Mouse (Mus musculus): ENCODE measurements around the gene Nudt17. TPM values are rescaled to one million over a fixed set of nuclear protein-coding genes. Genes with fewer than 3 reads are reported as not detected.
"Not testable (repeated sequence)": the region's sequence is repeated elsewhere in the genome, so short reads cannot be mapped to it uniquely, and the experiment has no call there.

Gene Nudt17
- 1 to 10 TPM; 2.1 to 2.2 TPM for total RNA-seq (2021)
- long read RNA-seq, experiment 1 = 0 reads
- long read RNA-seq, experiment 2, partial matches to known transcripts = 0 of 1 reads
- long read RNA-seq, experiment 2, other reads (novel, unspliced or antisense) = 1 of 1 reads

DNA sequence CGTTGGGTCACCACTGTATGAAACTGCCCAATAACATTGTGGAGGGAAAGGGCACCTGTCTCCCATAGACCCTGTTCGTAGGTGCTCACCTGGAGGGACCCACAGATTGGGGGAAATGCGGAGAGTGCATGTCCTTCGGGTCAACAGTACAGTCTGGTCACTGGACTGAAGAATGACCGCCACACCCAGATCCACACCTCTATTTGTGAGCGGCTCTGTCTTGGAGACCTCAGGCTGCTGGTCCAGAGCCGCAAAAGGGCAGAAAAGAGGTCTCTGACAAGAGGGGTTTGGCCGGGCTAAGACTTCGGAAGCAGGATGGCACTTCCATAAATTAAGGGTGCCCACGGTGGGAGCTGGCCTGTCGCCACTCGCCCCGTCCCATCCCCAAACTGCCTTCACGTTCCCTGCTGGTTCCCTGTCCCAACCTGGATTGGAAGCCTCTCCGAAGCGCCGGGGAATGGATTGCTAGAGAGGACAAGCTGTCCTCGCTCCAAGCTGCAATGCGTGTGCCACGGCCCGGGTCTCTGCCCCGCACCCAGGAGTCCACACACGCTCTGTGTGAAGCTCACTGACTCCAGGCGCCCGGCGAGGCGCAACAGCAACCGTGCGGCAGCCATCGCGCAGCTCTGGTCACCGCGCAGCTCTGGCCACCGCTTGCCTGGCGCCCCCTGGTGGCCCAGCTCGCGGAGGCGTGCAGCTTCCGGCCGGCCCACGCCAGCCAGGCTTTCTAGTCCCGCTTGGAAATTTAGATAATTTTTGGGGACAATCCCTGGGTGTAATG, at the start of gene Nudt17:
TSS of gene Nudt17 (minus strand) at position 660 of the 781 bp plus-strand sequence.
- intact Hi-C loops (cut with DNase I) = loop anchor here (2.0 to 5.0 kb wide), 3 partner anchors 41 to 161 kb away; partner anchors contain the start of gene Itga10

DNA sequence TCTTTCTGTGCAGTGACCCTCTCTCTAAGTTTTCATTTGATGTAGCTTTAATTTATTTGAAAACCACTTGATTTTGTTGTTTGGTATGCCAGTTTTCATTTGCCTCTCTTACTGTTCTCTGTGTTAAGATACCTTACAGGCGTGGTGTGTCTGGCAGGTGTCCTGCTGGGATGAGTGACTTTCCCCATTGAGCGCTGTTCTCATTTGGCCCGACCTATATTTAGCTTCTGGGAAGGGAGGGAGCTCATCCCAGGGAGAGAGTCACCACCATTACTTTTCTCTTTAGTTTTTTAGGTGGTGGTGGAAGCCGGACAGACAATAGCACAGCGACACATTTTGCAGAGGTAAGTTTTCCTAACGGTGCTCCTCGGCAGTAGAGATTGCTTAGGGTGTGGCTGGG, 49.3 kb upstream of the Nudt17 start:
- intact Hi-C loops (cut with DNase I) = no loop called here
- DNase-seq = peak; percentile 25 to 41

More for the DNA sequence above, at the start of gene Nudt17:
- DNase-seq = peak; percentile 91 to 96

DNA sequence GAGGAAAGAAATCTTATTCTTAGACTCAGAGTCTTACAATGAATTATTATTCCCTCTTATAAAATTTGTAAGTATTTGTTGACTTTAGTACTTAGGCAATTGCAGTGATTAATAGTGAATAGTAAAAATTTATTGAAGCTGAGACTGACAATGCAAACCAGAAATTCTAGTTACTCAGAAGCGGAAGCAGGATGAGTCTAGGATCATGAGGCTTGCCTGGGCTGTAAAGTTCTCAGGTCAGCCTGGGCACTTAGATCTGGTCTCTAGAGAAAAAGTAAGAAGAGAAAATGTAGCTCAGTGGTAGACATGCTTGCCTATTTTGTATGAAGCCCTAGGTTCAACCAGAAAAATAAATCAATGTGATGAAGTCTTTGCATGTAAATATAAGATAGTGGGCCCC, 47.6 kb upstream of the Nudt17 start:
- intact Hi-C loops (cut with DNase I) = no loop called here
- no peak for DNase-seq

DNA sequence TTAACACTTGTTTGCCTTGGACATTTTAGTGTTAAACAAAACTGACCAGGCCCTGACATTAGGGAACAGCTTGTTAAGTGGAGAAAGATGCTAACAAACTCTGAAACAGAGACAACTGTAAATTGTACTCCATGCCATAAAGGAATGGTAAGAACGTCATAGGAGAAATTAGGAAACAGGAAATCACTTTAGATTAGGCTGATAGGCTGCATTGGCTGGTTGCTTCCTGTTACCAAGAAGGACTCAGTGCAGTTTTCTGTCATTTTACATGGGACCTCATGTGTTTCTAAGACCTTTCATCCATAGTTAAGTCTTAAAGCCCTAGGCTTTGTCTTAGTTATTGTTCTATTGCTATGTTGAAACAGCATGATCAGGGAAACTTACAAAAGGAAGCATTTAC, 38.5 kb upstream of the Nudt17 start:
- intact Hi-C loops (cut with DNase I) = no loop called here
- DNase-seq = no peak

DNA sequence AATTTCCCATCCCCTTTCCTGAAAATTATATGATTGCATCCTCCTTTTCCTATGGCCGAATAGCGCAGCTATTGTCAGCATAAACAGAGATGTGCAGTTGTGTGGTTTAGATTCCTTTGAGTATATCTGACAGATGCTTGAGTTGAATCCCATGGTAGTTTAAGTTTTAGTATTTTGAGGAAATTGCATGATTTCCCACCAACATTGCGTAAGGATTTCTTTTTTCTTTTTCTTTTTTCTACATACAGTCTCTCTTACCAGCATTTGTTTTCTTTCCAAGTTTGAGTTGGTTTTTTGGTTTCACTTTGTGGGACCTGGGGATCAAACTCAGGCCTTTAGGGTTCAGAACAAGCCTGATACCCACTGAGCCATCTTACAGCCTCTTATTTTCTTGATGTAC, 36.0 kb upstream of the Nudt17 start:
- intact Hi-C loops (cut with DNase I) = no loop called here
- no peak for DNase-seq

DNA sequence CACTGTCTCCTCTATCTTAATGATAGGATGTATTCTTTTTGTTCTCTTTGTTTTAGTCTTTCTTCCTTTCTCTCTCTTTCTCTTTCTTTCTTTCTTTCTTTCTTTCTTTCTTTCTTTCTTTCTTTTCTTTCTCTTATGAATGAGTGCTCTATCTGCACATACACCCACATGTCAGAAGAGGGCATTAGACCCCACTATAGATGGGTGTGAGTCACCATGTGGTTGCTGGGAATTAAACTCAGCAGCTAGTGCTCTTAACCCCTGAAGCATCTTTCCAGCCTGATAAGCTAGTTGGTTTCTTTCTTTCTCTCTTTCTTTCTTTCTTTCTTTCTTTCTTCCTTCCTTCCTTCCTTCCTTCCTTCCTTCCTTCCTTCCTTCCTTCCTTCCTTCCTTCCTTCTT, 31.9 kb upstream of the Nudt17 start:
- DNase-seq; intact Hi-C loops (cut with DNase I): not testable (repeated sequence)

DNA sequence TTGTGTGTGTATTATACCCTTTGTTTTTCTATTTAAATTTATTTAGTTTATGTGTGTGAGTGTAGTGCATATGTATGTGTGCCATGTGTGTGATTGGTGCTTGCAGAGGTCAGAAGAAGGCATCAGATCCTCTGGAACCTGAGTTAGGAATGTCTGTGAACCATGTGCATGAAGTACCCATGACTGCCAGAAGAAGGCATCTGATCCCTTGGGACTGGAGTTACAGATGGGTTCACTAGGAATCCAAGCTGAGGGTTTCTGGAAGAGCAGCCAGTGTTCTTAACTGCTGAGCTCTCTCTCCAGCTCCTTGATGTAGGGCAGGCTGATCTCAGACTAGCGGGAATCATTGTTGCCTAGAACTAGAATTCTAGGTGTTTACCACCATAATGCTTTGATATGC, 29.6 kb upstream of the Nudt17 start:
- intact Hi-C loops (cut with DNase I) = loop anchor here (5.0 to 10.0 kb wide), 2 partner anchors 39 to 147 kb away; no protein-coding TSS in a partner anchor
- no peak for DNase-seq

DNA sequence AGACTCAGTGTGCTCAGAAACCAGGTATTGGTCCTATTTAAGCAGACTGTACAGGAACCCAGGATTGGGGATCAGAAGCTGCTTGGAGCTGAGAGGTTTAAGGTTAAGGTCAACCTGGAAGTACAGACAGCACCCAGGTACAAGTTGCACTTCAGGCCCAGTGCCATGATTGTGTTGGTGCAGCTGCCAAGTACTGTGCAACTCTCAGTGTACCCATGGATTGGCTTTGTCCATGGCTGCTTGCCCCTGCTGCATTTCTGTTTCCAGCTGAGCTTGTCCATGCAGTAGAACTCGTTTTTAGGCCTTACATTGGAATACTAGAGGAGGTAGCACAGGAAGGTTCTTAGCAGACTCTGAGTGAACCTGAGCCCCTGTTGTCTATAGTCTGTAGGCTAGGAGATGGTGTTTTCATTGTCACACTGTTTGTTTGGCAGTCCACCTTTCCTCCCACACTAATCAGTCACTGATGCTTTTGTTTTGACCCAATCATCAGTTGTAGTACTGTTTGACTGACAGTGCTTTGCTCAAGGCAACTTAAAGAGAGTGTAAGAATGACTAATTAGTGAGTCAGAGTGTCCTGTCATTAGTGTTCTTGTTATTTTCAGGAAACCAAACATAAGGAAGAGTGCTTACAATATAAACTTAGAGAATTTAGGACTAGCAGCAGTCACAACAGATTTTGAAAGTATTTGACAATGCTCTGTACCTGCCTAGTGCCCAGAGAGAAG, 28.8 kb upstream of the Nudt17 start:
- DNase-seq = no peak
- intact Hi-C loops (cut with DNase I) = loop anchor here (5.0 to 10.0 kb wide), 2 partner anchors 40 to 148 kb away; no protein-coding TSS in a partner anchor

DNA sequence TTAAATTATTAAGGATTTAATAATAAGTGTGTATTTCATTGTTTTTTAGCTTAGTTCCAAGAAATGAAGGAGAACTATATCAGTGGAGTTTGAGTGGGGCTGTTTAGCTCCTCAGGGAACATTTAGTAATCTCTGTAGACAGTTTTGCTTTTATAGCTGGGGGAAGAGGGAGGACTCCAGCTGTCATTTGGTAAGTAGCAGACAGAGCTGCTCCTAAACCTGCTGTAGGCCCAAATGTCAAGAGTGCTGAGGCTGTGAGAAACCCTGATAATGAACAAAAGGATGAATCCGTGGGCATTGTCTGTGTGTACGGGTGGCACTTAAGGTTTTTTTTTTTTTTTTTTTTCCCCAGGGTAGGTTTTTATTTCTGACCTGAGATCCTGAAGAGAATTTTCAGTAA, 26.8 kb upstream of the Nudt17 start:
- no peak for DNase-seq
- intact Hi-C loops (cut with DNase I) = loop anchor here (5.0 to 10.0 kb wide), 2 partner anchors 42 to 150 kb away; no protein-coding TSS in a partner anchor

DNA sequence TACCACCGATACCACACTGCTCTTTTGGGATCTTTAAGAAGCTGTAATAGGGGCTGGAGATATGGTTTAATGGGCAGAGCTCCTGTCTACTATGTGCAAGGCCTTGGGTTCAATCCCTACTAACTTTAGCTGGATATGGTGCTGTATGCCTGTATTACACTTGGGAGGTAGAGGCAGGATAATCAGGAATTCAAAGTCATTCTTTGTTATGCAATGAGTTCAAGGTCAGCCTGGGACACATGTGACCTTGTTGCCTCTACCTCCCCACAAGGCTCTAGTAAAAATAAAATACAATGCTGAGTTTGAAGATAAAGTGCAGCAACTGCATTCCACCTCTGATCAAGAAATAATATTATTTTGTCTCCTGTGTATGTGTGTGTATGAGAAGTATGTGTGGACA, 25.6 kb upstream of the Nudt17 start:
- no peak for DNase-seq
- intact Hi-C loops (cut with DNase I) = loop anchor here (10.0 kb wide), 1 partner anchor 151 kb away; no protein-coding TSS in a partner anchor

DNA sequence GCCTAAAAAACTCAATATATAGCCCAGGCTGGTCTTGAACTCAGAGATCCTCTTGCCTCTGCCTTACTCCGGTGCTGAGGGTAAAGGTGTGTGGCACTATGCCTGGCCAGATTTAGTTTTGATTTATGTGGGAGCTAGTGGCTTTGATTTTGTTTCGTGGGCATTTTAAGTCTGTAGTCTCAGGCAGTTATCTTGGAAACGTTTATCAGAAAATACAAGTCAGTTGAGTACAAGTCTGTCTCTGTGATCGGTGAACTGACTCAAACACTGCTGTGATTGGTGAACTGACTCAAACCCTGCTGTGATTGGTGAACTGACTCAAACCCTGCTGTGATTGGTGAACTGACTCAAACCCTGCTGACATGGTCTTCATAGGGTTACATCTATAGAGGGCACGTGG, 22.4 kb upstream of the Nudt17 start:
- no peak for DNase-seq
- intact Hi-C loops (cut with DNase I) = loop anchor here (10.0 kb wide), 1 partner anchor 154 kb away; no protein-coding TSS in a partner anchor

DNA sequence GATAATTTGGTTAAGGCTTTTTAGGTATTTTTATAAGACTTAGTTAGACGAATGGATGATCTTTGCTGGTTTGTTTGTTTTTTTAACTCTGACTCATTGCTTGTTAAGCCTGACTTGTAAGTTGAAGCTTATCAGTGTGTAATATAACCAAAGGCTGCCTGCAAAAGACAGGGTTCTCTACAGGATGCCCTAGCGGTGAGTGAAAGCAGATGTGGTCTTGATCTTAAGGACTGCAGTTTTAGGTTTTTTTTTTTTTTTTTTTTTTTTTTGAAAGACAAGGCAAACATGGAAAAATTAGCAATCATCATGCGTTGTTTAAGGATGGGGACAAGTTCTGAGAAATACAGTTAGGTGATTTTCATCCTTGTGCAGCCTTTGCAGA, 21.0 kb upstream of the Nudt17 start:
- DNase-seq = no peak
- intact Hi-C loops (cut with DNase I) = loop anchor here (5.0 kb wide), 1 partner anchor 83 kb away; no protein-coding TSS in a partner anchor

DNA sequence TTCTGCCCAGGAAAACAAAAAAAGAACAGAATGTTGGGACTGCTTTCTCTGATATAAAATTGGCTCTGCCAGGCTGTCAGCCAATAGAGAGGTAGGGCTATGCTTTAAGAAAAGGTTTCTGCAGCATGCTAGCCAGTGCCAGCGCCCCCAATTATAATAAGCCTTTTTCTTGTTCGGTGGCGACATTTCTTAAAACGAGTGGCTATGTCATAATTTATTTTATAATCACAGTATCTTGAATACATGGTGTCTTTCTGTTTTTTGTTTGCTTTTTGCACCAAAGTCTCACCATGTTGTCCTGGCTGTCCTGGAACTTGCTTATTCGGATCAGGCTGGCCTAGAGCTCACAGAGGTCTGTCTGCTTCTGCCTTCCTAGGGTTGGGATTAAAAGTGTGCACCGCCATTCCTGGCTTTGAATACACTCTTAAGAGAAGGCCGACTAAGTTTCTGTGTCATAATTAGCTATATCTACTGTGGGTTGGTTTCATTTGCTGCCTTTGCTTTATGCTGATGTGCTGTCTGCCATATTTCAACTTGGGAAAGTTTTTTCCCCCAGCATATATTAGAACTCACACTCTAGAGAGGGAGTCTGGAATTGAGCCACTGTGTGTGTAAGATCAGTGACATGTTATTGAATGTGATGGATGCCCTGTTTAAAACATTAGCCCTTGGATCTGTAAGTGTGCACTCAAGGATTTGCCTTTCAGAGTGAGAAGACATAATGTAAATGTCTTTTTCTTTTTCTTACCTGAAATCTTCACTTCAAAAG, 20.5 kb upstream of the Nudt17 start:
- intact Hi-C loops (cut with DNase I) = loop anchor here (5.0 kb wide), 1 partner anchor 83 kb away; no protein-coding TSS in a partner anchor
- no peak for DNase-seq

DNA sequence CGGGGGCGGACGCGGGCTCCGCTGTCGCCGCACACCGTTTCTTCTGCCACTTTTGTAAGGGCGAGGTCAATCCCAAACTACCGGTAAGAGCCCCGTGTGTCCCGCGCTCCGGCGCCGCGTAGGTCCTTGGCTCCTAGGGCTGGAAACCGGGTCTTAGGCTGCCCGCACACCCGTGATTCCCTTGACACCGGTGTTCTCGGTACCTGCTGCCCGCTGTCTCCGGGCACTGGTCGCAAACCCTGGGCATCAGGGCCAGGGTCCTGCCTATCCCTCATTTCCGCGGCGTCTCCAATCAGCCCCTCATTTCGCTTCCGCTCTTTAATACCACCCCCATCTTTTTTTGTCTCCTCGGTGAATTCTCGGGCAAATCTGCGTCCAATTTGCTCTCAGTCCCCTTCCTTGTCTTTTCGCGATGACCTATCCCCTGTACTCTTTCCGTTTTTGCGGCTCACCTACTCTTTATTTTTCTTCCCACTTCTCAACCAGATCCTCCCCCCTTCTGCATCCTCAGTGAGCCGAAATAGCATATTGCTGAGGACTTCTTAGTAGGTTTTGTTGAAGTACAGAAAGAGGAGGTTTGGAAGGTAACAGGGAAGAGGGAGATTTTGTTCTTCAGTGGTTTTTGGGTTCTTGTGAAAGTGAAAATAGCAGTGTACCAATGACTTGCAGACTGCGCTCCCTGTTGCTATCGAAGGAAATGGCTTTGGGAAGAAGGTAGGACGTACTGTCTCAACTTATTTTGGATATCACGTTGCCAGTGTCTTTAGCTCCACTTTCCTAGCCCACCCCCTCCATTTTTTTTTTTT, 19.7 kb upstream of the Nudt17 start:
- intact Hi-C loops (cut with DNase I) = loop anchor here (5.0 kb wide), 1 partner anchor 84 kb away; no protein-coding TSS in a partner anchor
- DNase-seq = no peak

DNA sequence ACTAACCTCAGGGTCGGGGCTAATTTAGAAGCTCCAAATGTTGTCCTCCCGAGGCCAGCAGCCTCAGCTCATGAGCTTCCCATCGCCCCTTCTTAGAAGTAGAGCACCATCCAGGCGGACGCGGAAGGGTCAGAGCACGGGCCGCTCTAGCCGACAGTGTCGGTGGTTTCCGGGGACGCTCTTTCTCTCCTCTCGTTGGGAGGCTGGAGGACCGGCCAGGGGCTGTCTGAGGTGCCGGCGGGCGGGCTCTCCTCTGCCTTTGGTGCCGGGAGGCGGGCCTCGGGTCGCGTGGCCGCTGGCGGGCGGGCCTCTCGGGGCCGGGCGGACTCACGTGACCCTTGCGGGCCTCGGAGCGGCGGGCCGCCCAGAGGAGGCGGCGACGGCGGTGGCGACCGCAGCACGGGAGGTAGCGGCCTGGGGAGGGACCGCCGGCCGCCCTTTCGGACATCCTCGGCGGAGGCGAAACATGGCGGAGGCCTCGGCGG, 19.0 kb upstream of the Nudt17 start, which contains the start of the genes Polr3c and Rnf115:
TSS of gene Polr3c (minus strand) at position 286 of the 485 bp plus-strand sequence.
TSS of gene Rnf115 (plus strand) at position 322 of the 485 bp plus-strand sequence.
- intact Hi-C loops (cut with DNase I) = loop anchor here (5.0 kb wide), 1 partner anchor 85 kb away; no protein-coding TSS in a partner anchor

DNA sequence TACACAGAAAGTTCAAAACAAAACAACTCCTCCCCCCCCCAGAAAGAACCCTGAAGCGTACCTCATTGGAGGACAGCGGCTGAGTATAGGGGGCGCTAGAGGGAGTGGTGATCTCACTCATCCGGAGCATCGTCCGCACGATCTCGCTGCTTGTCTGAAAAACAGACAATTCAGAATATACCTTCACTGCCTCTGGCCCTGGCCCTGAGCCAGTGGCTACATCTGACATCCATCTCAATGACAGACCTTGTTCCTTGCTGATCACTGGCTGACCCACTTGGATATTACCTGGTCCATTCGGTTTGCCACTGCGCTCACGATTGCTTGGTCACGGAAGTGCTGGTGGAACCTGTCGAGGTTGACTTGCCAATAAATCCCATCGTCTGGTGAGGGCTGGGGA, 10.8 kb upstream of the Nudt17 start:
- peak in 1 of 2 experiments; percentile 44 for DNase-seq
- intact Hi-C loops (cut with DNase I) = no loop called here

More for the DNA sequence above, 19.0 kb upstream of the Nudt17 start, which contains the start of the genes Polr3c and Rnf115:
- peak; percentile 97 to 99 for DNase-seq

DNA sequence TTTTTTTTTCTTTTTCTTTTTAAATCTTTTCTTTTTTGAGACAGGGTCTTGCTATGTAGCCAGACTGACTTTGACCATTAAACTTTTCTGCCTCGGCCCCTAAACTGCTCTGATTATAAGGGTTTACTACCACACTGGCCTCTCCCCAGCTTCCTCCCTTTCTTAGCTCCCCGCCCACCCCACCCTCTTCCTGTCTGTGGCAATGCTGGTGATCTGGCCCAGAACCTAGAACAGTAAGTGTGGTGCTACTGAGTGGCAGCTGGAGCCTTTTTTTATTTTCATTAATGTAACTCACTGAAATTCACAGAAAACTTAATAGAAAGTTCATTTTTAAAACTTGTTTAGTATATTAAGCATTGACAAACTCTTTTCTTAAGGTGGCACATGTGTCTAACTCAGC, 7.5 kb upstream of the Nudt17 start:
- intact Hi-C loops (cut with DNase I) = no loop called here
- DNase-seq = no peak

DNA sequence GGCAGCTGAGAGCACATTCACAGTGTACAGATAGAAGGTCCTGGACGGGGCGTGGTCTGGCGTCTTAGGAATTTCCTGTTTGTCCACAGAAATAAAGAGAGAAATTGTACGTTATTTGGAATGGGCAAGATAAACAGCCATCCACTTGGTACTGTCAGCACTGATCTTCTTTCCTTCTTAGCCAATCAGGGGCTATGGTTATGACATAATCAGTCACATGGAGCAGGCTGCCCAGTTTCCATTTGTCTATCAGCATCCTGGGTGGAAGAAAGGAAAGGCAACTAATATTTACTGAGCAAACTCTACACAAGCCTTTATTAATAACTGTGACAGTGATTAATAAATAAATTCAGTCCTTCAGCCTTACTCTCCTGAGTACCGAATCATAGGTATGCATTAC, 5.9 kb upstream of the Nudt17 start:
- no peak for DNase-seq
- intact Hi-C loops (cut with DNase I) = no loop called here

DNA sequence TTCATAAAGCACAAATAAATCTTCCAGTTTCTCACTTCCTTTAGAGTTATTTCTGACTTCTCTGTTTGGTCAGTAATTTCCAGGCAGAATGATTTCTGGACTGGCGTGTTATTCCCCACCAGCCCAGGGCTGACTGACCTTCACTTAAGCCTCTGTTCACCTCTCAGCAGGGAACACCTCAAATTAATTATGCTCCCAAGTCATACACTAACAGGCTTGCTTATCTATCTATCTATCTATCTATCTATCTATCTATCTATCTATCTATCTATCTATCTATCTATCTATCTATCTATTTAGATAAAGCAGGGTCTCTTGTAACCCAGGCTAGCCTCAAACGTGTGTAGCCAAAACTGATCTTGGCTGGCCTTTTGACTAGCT, 312 bp upstream of the Nudt17 start:
- no peak for DNase-seq
- intact Hi-C loops (cut with DNase I) = loop anchor here (2.0 to 5.0 kb wide), 3 partner anchors 41 to 162 kb away; partner anchors contain the start of gene Itga10
